Mouse (Mus musculus) liver, adult (tissue): ENCODE results near the gene Ankrd39.

Experiments
- GATA4 ChIP-seq: IDR thresholded peaks from 2 replicates; pipeline ENCODE4 v1.6.1; 2014; ENCODE audit warnings: mild to moderate bottlenecking, low read length; ENCODE audit not compliant: insufficient replicate concordance

Ankrd39 gene

DNA sequence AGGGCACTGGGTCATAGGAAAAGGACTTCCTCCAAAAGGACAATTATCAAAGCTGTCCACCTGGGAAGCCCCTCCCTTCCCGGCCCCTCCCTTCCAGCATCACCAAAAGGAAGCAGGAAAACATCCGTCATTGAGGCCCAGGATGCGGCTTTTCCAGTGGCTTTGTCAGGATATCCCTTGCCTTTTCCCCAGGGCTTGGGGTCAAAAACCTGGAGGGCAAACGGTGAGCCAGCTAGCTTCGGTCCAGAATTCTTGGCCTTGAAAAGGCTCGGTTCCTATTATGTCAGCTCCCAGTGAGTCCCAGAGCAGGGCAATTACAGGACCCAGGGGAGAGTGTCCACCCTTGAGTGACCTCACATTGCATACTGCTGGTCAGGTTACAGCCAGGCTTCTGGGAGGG lies 13.7 kb upstream of the Ankrd39 start:
- no peak; the same call in 1 of the 2 replicates for TF ChIP-seq GATA4

GRCm38 (mm10) chr1:36559888-36560287 lies 12.6 kb upstream of the Ankrd39 start:
- no peak for TF ChIP-seq GATA4

- TF ChIP-seq GATA4, result no peak
These were observed 12.0 kb upstream of the Ankrd39 start for GRCm38 (mm10) chr1:36559256-36559655.

GRCm38 (mm10) chr1:36558031-36558993 lies 11.1 kb upstream of the Ankrd39 start, which contains the start of gene Sema4c:
Sema4c (minus strand) TSS chr1:36558349.
- no peak for TF ChIP-seq GATA4

DNA sequence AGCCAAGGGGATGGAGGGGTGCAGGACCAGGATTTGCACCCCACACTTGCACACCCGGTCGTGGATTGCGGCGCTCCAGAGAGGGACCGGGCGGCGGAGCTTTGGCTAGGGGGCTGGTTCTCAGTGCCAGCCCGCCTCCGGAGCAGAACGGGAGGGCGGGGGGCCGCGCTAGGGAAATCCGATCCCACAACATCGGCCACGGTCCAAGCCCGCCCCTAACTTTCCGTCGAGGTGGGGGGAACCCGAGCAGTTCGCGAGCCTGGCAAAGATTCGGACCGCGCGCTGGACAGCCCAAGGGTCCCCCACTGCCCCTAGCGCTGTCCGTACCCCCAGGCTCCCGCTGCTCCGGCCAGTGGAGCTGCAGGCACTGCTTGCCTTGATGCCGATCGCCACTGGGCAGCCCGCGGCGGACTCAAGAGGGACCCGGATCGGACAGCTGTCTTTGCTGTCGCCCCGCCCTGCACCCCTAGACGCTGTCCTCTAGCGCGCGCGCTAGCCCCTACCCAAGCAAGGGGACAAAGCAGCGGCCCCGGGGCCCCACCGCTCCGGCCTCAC lies 10.3 kb upstream of the Ankrd39 start:
- TF ChIP-seq GATA4, result no peak; the same call in 1 of the 2 replicates

GRCm38 (mm10) chr1:36556553-36557456 lies 9.6 kb upstream of the Ankrd39 start:
- TF ChIP-seq GATA4, result no peak; the same call in 1 of the 2 replicates

DNA sequence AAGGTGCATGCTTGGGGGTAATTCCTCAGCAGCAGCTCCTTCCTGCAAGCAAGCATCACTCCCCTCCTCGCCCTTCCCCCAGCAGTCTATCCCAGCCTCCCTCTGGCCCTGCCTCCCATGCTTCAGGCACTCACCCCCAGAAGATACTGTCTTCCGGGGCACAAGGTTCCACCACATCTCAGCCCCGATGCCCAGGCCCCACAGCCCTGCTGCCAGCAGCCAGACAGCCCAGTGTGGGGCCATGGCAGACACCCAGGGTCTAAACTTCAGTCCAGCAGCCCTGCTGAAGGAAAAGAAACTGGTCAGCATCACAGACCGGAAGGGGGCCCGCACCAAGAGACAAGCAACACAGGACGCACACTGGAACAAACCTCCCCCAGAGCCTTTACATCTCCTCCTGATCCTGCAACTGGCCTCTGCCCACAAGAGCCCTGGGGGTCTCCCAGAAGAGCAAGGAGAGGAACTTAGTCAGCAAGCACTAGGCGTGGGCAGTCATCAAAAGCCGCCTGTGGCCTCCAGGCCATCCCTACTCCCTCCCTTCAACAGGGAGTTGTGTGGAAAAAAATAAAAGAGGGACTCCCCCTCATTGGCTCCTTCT lies 8.7 kb upstream of the Ankrd39 start:
- TF ChIP-seq GATA4, result no peak

GRCm38 (mm10) chr1:36554633-36555399 lies 7.6 kb upstream of the Ankrd39 start:
- TF ChIP-seq GATA4, result peak; percentile 53; the same call in 1 of the 2 replicates

GRCm38 (mm10) chr1:36552506-36552905 lies 5.3 kb upstream of the Ankrd39 start:
- no peak for TF ChIP-seq GATA4

DNA sequence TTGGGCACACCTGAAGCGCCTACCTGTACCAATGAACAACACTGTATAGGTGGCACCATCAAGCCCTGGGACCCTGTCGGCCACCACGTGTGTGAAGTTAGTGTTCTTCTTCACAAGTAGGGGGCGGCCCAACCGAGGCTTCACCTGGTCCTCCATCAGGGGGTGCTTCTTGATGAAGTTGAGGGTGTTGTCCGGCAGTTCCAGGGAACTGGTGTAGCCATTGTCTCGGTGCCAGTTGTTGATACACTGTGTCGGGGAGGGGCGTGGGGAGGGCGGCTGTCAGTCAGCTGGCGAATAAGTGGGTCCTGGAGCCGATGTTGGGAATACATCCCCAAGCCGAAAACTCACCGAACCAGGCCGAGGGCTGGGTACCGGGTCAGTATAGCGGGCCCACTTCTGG lies 4.7 kb upstream of the Ankrd39 start:
- no peak for TF ChIP-seq GATA4

GRCm38 (mm10) chr1:36550075-36550863 lies 3.0 kb upstream of the Ankrd39 start:
- no peak for TF ChIP-seq GATA4

DNA sequence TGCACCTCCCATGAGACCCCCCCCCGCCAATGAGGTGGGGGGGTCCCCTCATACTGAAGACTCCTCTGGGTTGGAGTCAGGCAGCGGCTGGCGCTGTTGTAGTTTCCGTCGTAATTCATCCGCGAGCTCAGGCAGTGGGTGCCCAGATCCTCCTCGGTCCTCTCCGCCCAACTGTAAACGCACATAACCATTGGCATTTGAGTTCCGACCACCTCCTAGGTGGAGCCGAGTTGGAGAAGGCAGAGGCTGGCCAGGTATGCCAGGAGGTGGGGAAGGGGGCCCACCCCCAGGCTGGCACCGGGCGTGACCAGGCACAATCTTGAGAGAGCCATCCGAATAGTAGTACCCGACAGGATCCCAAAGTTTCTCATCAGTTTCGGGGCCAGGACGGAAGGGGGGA lies 2.2 kb upstream of the Ankrd39 start:
- TF ChIP-seq GATA4, result no peak

- no peak for TF ChIP-seq GATA4
These were observed 1.5 kb upstream of the Ankrd39 start for GRCm38 (mm10) chr1:36548771-36549170.

- TF ChIP-seq GATA4, result no peak
These were observed 845 bp upstream of the Ankrd39 start for GRCm38 (mm10) chr1:36547981-36548598.
